Mouse (Mus musculus): Measurements from ENCODE around the gene Kif5a. TPM values are rescaled to one million over a fixed set of nuclear protein-coding genes. Genes with fewer than 3 reads are reported as not detected.

Kif5a gene
- total and polyA plus RNA-seq, 3 experiments = 0.14 to 2.1 TPM; not detected in 1

GRCm38 (mm10) chr10:127217177-127217576 is 46.0 kb downstream of the Kif5a start:
- peaks cover 0 to 5% of the 10 kb centered on the region in 2 experiments; a peak in 1 of 4 replicates for H3K4me1 ChIP-seq (ENCODE audit: control insufficient read depth in 1 of 2, insufficient read depth in 2 of 2)
- no peak overlapping the region for H3K9ac ChIP-seq (ENCODE audit: insufficient read depth, low read depth)
- H3K27ac ChIP-seq (ENCODE audit: insufficient read depth, low read depth) = no peak overlapping the region
- peaks cover 7% of the 10 kb centered on the region for H3K9me3 ChIP-seq (replicated peaks; ENCODE audit: low read length)
- in situ Hi-C loops (cut with MboI; ENCODE audit: low pct_ligation_motif_present, low pct_unique_long_range_greater_than_20kb, low sequenced_read_pairs) (no loop called here), dilution Hi-C loops (cut with MboI; ENCODE audit: extremely low pct_ligation_motif_present, extremely low pct_unique_long_range_greater_than_20kb, low sequenced_read_pairs) (no loop called here)
- H3K4me3 ChIP-seq (replicated peaks in 1 of 3; ENCODE audit: low read depth in 2 of 3, low read length in 2 of 3, poor library complexity in 1 of 3) = no peak overlapping the region
- no peaks in the 10 kb centered on the region for H3K27me3 ChIP-seq (replicated peaks)
- H3K79me2 ChIP-seq (replicated peaks; ENCODE audit: control insufficient read depth, extremely low read depth, insufficient read depth, poor library complexity, severe bottlenecking) = no peaks in the 10 kb centered on the region
- H3K36me3 ChIP-seq (replicated peaks in 1 of 2; ENCODE audit: control insufficient read depth in 1 of 2, insufficient read depth in 1 of 2, low read length in 1 of 2) = no peaks in the 10 kb centered on the region
- H3K4me2 ChIP-seq (ENCODE audit: insufficient read depth, low read depth, poor library complexity, severe bottlenecking) = no peak overlapping the region
- DNase-seq (ENCODE audit: extremely low read depth) = no peak
- no peak for TF ChIP-seq MYC (IDR thresholded peaks at IDR 0.05; ENCODE audit: low read depth, low read length)
- TF ChIP-seq CHD1 (IDR thresholded peaks at IDR 0.05; ENCODE audit: low read depth, low read length) = no peak
- no peak for TF ChIP-seq MAZ (IDR thresholded peaks at IDR 0.05; ENCODE audit: low read depth, low read length)
- TF ChIP-seq MEF2A (IDR thresholded peaks at IDR 0.05; ENCODE audit: borderline replicate concordance, low read depth, low read length) = no peak
- TF ChIP-seq POLR2AphosphoS2 (IDR thresholded peaks at IDR 0.05; ENCODE audit: low read depth, low read length) = no peak
- TF ChIP-seq BHLHE40 (IDR thresholded peaks at IDR 0.05; ENCODE audit: low read depth, low read length) = no peak
- TF ChIP-seq ELF1 (IDR thresholded peaks at IDR 0.05; ENCODE audit: low read depth, low read length) = no peak
- TF ChIP-seq ETS1 (conservative IDR thresholded peaks at IDR 0.05; ENCODE audit: low read depth, low read length) = no peak
- no peak for TF ChIP-seq MXI1 (IDR thresholded peaks at IDR 0.05; ENCODE audit: low read depth, low read length)
- no peak for TF ChIP-seq CHD2 (IDR thresholded peaks at IDR 0.05; ENCODE audit: low read length)
- TF ChIP-seq MAX (IDR thresholded peaks at IDR 0.05; ENCODE audit: low read length) = no peak
- TF ChIP-seq CTCF (conservative IDR thresholded peaks at IDR 0.05 in 1 of 2, IDR thresholded peaks at IDR 0.05 in 1 of 2; ENCODE audit: low read depth in 2 of 2, low read length in 2 of 2) = no peak
- no peak for TF ChIP-seq SIN3A (IDR thresholded peaks at IDR 0.05; ENCODE audit: low read length)
- no peak for TF ChIP-seq ZMIZ1 (IDR thresholded peaks at IDR 0.05; ENCODE audit: low read depth, low read length)
- no peak for TF ChIP-seq RAD21 (IDR thresholded peaks at IDR 0.05; ENCODE audit: low read depth, low read length)

GRCm38 (mm10) chr10:127216456-127216855 is 46.7 kb downstream of the Kif5a start:
- Histone ChIP-seq H3K79me2 (replicated peaks; ENCODE audit: control insufficient read depth, extremely low read depth, insufficient read depth, poor library complexity, severe bottlenecking) (no peaks in the 10 kb centered on the region), H3K36me3 (replicated peaks in 1 of 2; ENCODE audit: control insufficient read depth in 1 of 2, insufficient read depth in 1 of 2, low read length in 1 of 2) (no peaks in the 10 kb centered on the region), H3K4me1 (ENCODE audit: control insufficient read depth in 1 of 2, insufficient read depth in 2 of 2) (peaks cover 0 to 5% of the 10 kb centered on the region in 2 experiments; a peak in 1 of 4 replicates), H3K9ac (ENCODE audit: insufficient read depth, low read depth) (no peak overlapping the region), H3K4me2 (ENCODE audit: insufficient read depth, low read depth, poor library complexity, severe bottlenecking) (no peak overlapping the region), H3K4me3 (replicated peaks in 1 of 3; ENCODE audit: low read depth in 2 of 3, low read length in 2 of 3, poor library complexity in 1 of 3) (no peak overlapping the region), H3K9me3 (replicated peaks; ENCODE audit: low read length) (peaks cover 7% of the 10 kb centered on the region), H3K27ac (ENCODE audit: insufficient read depth, low read depth) (no peak overlapping the region), H3K27me3 (replicated peaks) (no peaks in the 10 kb centered on the region)
- dilution Hi-C loops (cut with MboI; ENCODE audit: extremely low pct_ligation_motif_present, extremely low pct_unique_long_range_greater_than_20kb, low sequenced_read_pairs) (no loop called here), in situ Hi-C loops (cut with MboI; ENCODE audit: low pct_ligation_motif_present, low pct_unique_long_range_greater_than_20kb, low sequenced_read_pairs) (no loop called here)
- DNase-seq (ENCODE audit: extremely low read depth) = no peak
- TF ChIP-seq TBP (conservative IDR thresholded peaks at IDR 0.05; ENCODE audit: low read depth, low read length) = no peak
- no peak for TF ChIP-seq TCF12 (IDR thresholded peaks at IDR 0.05; ENCODE audit: low read depth, low read length)
- no peak for TF ChIP-seq ELF1 (IDR thresholded peaks at IDR 0.05; ENCODE audit: low read depth, low read length)
- TF ChIP-seq RCOR1 (conservative IDR thresholded peaks at IDR 0.05; ENCODE audit: low read depth, low read length) = no peak
- no peak for TF ChIP-seq ZMIZ1 (IDR thresholded peaks at IDR 0.05; ENCODE audit: low read depth, low read length)
- TF ChIP-seq IRF4 (IDR thresholded peaks at IDR 0.05; ENCODE audit: low read depth, low read length) = no peak
- TF ChIP-seq POLR2AphosphoS2 (IDR thresholded peaks at IDR 0.05; ENCODE audit: low read depth, low read length) = no peak
- no peak for TF ChIP-seq ZC3H11A (IDR thresholded peaks at IDR 0.05; ENCODE audit: low read depth, low read length)
- TF ChIP-seq GABPA (IDR thresholded peaks at IDR 0.05; ENCODE audit: insufficient replicate concordance, low read depth, low read length) = no peak
- no peak for TF ChIP-seq UBTF (IDR thresholded peaks at IDR 0.05; ENCODE audit: low read depth, low read length)
- TF ChIP-seq JUND (conservative IDR thresholded peaks at IDR 0.05; ENCODE audit: low read depth, low read length) = no peak
